Mouse (Mus musculus) left cerebral cortex, adult 6 months (tissue): ENCODE measurements around the gene Cul3. TPM values are rescaled to one million over a fixed set of nuclear protein-coding genes. Genes with fewer than 3 reads are reported as not detected.

Source experiments
- long read RNA-seq, 2 experiments: library from polyadenylated mRNA; unstranded; transcript quantifications; one replicate each; pipeline ENCODE4 v2.0.0; 2019 to 2020
- polyA plus RNA-seq: library from polyadenylated mRNA; unstranded; fragments of <200 nt; fragmentation: Nextera tagmentation; gene quantifications from 2 replicates; pipeline ENCODE4 v1.2.3, GENCODE M21; 2021

The Cul3 gene
- 19.9 and 24.9 TPM in 2 replicates for polyA plus RNA-seq
- long read RNA-seq, experiment 1, full-length matches to known transcripts = 13 of 39 reads
- long read RNA-seq, experiment 1, partial matches to known transcripts = 19 of 39 reads
- long read RNA-seq, experiment 1, other reads (novel, unspliced or antisense) = 7 of 39 reads
- long read RNA-seq, experiment 2, full-length matches to known transcripts = 1 of 37 reads
- long read RNA-seq, experiment 2, partial matches to known transcripts = 23 of 37 reads
- long read RNA-seq, experiment 2, other reads (novel, unspliced or antisense) = 13 of 37 reads

GRCm38 (mm10) chr1:80340436-80341376, at the start of gene Cul3:
TSS of gene Cul3 (minus strand) at chr1:80340480.

GRCm38 (mm10) chr1:80218268-80218667, 122.0 kb downstream of the Cul3 start, which contains the start of gene Fam124b:
TSS of gene Fam124b (minus strand) at chr1:80218473.

Other genes with a start within 250 kb of the Cul3 start
- not detected in 2 replicates for gene Fam124b, start 122.0 kb downstream of the Cul3 start, polyA plus RNA-seq
- not detected in 2 replicates for gene Gm45261, start 121.0 kb upstream of the Cul3 start, polyA plus RNA-seq